15 mouse cellular contexts compared by ENCODE assay signal in genomic region chr19:27514267-27514666, GRCm38 (mm10).
DNase-seq lines count a peak whose midpoint lies in the region; ATAC-seq lines count a peak whose summit lies in the region.
"Had no signal": no experiment of that assay in that cellular context is flagged by ENCODE, and none has a peak within 500 bp of the region (broad histone marks: within the 10 kb centered on the region; RNA-seq: fewer than 3 reads in every experiment).

No protein-coding gene starts in this region.

- H3K9me3 ChIP-seq in heart, embryonic 12.5 days (replicated peaks) = no peaks in the 10 kb centered on the region
- H3K9me3 ChIP-seq: hindbrain, embryonic 13.5 days; limb, embryonic 12.5 days; neural tube, embryonic 13.5 days had no signal

- H3K27me3 ChIP-seq in heart, embryonic 12.5 days (replicated peaks) = no peaks in the 10 kb centered on the region
- H3K27me3 ChIP-seq: hindbrain, embryonic 13.5 days; limb, embryonic 12.5 days; neural tube, embryonic 13.5 days had no signal

- H3K4me3 ChIP-seq in heart, embryonic 12.5 days = no peak overlapping the region
- H3K4me3 ChIP-seq: hindbrain, embryonic 13.5 days; limb, embryonic 12.5 days; neural tube, embryonic 13.5 days had no signal

- peak; percentile 26 for DNase-seq in heart, adult 8-10 months (ENCODE audit: low spot score)
- peak; percentile 81 for DNase-seq in adrenal gland, adult 8-10 months
- peak; percentile 37 to 63 for DNase-seq in lung, adult 18-20 months
- DNase-seq in ovary, postnatal 10 days (ENCODE audit: low spot score) = peak; percentile 15
- no peak for DNase-seq in left cerebral cortex, postnatal 10 days (ENCODE audit: extremely low spot score in 1 of 2, low spot score in 2 of 2)
- DNase-seq in layer of hippocampus, adult 9-10 months (ENCODE audit: low spot score) = no peak
- DNase-seq: cerebellum, postnatal 14 days; kidney, adult 2 months; right cerebral cortex, postnatal 4 days had no signal

- intact Hi-C loops in left cerebral cortex, postnatal 10 days (cut with DNase I) = no loop called here

- ATAC-seq in heart, embryonic 12.5 days (ENCODE audit: insufficient number of reproducible peaks, low FRiP score) = no peak
- ATAC-seq in megakaryocyte-erythroid progenitor cell, adult 5-6 weeks (replicated peaks; ENCODE audit: low FRiP score, low TSS enrichment, poor library complexity, severe bottlenecking) = no peak

- H3K4me1 ChIP-seq in heart, embryonic 12.5 days (replicated peaks) = 0 out of 2 replicates have a peak, but pooled peaks cover 2% of the 10 kb centered on the region
- H3K4me1 ChIP-seq: hindbrain, embryonic 13.5 days; limb, embryonic 12.5 days had no signal

- no peak overlapping the region for H3K4me2 ChIP-seq in heart, embryonic 12.5 days
- H3K4me2 ChIP-seq: hindbrain, embryonic 13.5 days; limb, embryonic 12.5 days; neural tube, embryonic 13.5 days had no signal

- H3K9ac ChIP-seq in heart, embryonic 12.5 days = no peak overlapping the region
- H3K9ac ChIP-seq: hindbrain, embryonic 13.5 days; limb, embryonic 12.5 days; neural tube, embryonic 13.5 days had no signal

- H3K27ac ChIP-seq in heart, embryonic 12.5 days (ENCODE audit: poor library complexity, severe bottlenecking) = no peak overlapping the region
- H3K27ac ChIP-seq: hindbrain, embryonic 13.5 days; limb, embryonic 12.5 days; neural tube, embryonic 13.5 days; stomach, postnatal 0 days had no signal

- WGBS in heart, embryonic 12.5 days = 76% methylated on average over 3 of the region's 3 CpGs

- H3K36me3 ChIP-seq in heart, embryonic 12.5 days = no peaks in the 10 kb centered on the region
- H3K36me3 ChIP-seq: hindbrain, embryonic 13.5 days; limb, embryonic 12.5 days; neural tube, embryonic 13.5 days had no signal

Comparison
In these comparisons a context has a peak if more than half of its experiments do, and no peak if none do; other contexts are left out.
1. DNase-seq: peak in heart, adult 8-10 months (single experiment), adrenal gland, adult 8-10 months (single experiment), lung, adult 18-20 months (2 of 2) and ovary, postnatal 10 days (single experiment); none in left cerebral cortex, postnatal 10 days (0 of 2) and layer of hippocampus, adult 9-10 months (single experiment).